Mouse (Mus musculus): ENCODE measurements at regions not wholly inside any gene's neighbourhood (a gene's known extent, or its start where the extent isn't known, plus 50 kb on each side); places are given as distances from the start of the nearest gene placed in this dataset.

DNA sequence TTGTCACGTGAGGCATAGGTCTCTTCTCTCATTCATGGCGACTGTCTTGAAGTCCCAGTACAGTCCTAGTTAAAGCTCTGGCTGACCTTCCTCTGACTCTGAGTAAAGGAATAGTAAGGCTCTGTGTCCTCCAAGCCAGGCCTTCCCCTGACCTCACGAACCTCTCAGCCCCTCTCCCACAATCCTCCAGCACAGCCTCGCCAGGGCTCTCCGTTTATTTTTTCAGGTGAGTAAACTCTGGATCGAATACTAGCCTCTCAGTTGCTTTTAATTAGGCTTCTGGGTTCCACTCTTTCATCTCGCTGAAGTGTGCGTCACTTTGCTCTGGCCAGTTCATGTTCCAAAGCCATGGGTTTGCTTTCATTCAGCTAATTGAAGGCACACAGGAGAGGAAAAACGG, 133.8 kb downstream of the Mylk4 start:
- in situ Hi-C loops (cut with MboI, MseI) = no loop called here

DNA sequence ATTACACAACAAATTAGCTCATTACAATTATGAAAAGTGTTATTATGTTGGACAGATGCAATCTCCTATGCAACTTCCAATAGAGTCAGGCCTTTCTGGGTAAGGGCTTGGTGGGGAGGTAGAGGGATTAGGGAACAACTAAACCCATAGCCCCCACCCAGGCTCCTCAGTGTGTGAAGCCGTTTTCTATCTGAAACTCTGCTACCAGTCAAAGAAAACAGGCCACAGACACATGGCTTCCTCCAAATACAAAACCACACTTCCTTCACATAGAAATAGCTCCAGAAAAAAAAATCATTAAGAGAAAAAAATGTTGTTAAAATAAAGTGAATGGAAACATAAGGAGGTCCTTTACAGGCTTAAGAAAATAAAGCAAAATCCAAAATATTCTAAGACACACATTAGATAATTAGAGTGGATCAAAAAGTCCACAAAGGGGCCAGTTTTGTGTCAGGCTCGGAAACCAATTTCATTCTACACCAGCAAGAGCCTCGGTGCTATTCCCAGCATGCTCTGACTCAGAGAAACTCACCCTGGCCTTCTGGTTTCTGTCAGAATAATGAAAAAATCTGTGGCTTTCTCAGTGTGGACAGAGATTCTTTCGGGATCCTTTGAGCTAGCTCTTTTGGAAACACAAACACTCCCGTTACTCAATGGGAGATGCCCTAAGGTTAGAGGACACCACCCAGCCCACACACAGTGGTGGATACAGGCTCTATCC, 140.6 kb downstream of the Mylk4 start:
- in situ Hi-C loops (cut with MboI, MseI) = no loop called here

DNA sequence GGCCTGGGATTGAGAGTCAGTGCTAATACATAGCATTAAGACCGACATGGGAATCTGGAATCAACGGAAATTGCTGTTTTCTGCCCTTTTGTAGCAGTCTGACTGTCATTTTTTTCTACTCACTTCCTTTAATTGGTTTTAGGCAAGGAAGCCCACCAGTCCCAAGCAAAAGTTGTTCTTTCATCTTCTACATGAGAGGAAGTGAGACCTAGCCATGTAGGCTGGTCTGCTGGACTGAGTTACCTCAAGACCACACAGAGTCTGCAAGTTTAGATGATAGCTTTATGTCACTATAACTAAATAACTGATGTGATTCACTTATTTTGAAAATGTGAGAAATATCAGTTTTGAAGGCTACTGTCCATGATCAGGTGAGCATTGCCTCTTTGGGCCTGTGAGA, 142.8 kb downstream of the Mylk4 start:
- in situ Hi-C loops (cut with MboI, MseI) = no loop called here

DNA sequence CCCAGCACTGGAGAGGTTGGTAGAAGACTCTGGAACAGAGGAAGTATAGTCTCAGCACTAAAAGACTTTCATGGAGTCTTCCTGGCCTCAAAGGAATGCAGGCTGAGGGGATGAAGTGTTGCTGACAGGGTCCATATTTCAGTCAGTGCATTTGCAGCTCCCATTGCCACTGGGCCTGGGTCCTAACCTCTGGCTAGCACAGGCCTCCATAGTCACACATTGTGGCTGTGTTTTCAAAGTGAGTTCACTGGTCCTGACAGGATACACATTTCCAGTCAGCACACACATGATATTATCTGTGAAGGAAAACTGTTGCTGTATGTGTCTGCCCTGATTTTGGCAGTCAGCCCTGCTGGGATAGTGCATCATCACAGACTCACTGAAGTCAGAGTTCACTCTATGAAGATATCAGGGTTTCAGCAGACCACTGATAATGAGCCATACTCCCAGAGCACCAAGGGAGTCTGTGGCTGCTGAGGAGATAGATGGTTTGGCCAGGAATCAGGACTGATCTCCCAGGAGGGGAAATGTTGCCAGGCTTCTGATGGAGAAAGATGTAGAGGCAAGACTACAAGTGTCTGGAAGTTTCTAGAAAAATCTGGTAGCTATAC, 153.5 kb downstream of the Mylk4 start:
- in situ Hi-C loops (cut with MboI, MseI) = no loop called here

DNA sequence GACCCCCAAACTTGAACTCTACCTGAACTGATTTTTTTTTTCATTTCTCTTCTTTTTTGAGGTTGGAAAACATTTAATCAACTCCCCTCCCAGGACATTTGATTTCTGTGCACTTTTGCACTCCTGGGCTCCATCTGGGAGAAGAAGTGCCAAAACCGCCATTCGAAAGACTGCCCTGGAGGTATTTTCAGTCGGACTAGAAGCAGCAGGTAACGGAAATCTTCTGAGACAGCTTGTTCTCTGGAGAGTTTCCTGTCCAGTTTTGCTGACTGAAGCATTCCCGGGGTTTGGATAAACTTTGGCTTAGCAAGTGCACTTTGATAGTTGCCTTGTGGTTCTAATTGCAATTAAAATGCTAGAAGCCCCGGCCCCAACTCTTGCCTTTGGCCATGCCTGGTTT, 169.8 kb downstream of the Mylk4 start:
- in situ Hi-C loops (cut with MboI, MseI) = no loop called here

DNA sequence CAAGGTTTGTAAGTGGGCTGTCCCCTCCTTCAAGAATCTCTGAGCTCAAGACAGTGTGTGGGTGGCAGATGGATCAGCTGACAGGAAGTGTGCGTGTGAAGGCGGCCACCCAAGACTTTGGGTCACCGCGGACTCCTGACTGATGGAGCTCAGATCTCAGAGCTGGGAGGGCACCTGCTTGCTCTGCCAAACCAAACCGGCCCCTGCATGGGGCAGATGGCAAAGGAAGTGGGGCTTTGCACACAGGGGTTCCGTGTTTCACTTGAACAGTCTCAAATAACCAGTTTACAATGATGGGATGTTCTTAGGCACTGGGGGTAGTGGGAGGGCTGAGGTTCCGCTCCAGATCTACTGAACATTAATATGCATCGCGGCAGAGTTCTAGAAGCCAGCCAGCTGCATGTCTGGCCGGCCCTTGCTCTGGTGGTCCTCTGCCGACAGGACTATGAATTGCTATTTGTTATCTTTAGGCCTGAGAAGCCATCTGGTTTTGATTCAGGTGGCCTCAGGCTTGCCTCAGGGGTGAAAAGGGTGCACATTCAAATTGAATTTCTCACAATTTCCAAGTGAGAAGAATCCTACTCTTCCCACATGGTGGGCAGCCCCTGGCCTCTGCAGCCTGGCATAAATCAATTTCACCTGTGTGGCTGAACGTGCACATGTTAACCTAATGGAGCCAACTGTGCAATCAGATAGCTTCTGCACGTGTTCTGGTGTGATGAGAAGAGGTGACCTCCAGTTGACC, 172.0 kb downstream of the Mylk4 start:
- in situ Hi-C loops (cut with MboI, MseI) = no loop called here

DNA sequence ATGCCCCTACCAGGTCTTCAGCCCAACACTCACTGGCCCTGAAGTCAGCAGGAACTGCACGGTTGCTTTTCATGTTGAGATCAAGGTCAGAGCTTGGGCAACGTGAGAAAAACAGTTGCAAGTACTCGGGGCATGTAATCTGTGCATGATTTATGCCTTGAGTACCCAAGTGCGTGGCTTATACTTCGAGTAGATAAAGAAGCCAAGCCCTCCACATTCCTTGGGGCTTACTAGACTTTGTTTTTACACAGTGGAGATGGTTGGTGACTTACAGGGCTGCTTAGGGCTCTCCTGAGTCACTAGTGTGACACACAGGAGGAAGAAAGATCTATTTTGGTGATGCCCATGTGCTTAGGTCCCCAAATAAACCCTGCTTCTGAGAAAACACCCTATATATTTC, 172.8 kb downstream of the Mylk4 start:
- in situ Hi-C loops (cut with MboI, MseI) = no loop called here

DNA sequence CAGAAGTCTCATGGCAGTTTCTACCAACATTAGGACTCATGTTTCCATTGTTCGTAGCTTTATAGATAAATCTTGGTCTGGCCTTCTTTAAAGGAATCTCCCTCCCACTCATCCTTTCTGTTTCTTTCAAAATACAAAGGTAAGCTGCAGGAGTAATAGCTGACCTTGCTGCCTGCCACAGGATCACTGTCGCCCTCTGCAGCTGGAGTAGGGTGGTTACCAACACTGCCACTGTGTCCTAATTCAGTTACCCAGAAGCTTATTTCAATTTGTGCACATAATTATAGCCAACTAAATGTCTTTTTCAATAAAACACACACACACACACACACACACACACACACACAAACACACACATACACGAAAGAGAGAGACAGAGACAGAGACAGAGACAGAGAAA, 175.3 kb downstream of the Mylk4 start:
- in situ Hi-C loops (cut with MboI, MseI) = no loop called here

DNA sequence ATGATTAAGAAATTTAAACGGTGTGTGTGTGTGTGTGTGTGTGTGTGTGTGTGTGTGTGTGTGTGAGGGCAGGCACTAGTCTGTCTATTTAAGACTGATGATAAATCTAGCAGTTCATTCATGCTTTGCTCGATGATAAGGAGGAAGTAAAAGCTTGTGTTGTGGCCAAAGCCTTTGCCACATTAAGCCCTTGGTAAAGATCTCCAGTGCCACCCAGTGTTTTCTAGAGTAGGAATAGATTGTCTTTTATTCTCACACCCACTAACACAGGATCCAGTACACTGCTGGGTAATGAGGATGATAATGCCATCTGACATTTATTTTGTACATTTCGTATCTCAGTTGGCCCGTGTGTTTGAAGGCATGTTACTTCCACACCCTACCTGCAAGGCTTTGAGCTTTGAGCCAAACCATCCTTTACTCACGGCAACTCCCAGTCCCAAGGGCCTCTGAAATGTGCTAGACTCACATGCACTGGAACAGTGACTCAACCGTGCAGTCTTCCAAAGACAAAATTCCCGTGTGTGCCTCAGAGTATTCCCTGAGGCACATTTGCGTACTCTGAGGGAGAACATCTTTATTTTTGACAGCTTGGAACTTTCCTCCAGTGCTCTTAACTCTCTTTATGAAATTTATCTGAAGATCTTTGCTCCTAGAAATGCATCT, 179.7 kb downstream of the Mylk4 start:
- in situ Hi-C loops (cut with MboI, MseI) = no loop called here

DNA sequence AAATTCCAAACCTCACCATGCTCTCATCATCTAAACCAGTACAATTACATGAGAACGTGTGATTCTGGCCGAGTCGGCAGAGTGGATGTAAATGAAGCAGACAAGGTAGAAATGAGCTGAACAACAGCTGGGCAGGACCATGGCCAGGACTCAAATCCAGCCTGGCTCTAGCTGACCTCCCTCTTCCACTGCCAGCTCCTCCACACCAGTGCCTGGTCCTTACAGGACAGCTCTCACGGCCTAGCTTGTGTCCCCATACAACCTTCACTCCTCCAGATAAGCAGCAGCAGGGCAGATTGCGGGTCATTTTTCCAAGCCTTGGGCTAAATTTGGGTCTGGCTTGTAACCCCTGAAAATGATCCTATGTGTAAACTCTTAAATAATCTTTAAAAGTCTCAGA, 182.4 kb downstream of the Mylk4 start:
- in situ Hi-C loops (cut with MboI, MseI) = no loop called here

DNA sequence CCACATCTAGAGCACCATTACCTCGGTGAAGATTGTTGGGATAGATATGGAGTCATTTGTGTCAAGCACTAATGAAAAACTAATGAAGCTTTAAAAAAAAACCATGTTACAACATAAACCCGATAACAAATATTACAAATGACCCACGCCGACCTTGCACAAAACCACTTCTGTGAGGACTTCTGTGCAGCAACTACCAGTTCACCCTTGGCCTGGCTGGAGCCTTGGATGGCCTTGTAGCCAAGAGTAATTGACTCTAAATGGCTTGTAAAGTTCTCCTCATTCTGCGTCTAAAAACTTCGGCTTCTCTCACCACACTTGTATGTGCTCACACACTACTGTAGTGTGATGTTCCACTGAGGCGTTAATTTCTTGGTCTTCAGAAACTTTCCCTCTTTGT, 190.1 kb downstream of the Mylk4 start:
- in situ Hi-C loops (cut with MboI, MseI) = no loop called here

DNA sequence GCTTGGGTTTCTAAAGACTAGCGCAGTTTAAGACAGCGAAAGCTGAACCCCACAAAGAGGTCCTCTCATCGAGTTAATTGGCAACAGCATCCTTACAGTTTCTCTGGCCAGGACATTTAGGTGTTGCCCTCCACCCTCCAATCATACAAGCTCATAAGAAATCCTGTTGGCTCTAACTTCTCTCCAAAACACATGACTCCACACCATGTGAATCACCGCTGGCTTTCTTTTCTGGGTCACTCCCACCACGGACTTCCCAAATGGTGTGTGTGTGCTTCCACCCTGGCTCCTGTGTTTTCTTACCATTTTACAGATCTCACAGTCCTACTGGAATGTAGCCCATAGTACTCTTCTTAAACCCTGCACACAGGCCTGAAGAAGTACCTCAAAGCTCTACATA, 190.6 kb downstream of the Mylk4 start:
- in situ Hi-C loops (cut with MboI, MseI) = no loop called here

DNA sequence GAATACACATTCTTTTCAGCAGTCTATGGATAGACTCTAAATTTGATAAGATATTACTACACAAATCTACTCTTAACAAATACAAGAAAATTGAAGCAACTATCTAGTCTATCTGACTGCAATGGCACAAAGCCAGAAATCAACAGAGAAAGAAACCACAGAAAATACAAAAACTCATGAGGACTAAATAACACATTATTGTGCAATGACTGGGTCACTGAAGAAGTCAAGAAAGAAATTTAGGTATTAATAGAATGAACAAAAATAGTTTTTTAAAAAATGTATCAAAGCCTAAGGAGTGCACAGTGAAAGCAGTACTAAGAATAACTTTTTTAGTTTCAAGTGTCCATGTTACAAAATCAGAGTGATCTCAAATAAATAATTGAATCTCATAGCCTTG, 202.2 kb downstream of the Mylk4 start:
- in situ Hi-C loops (cut with MboI, MseI) = no loop called here

DNA sequence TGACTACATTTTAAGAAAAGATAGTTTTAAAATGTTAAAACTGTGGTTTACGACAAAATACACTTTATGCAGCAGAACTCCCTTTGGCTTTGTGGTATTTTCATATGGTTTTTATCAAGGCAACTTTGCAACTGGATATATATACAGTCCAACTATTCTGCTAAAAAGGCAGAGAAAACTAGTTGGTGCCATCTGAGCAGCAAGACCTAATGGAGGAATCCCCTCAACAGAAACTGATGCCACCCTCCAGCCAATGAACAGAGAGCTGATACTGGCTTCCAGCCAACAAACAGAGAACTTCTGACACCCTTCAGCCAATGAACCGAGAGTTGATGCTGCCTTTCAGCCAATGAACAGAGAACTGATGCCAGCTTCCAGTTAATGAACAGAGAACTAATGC, 215.9 kb downstream of the Mylk4 start:
- in situ Hi-C loops (cut with MboI, MseI) = no loop called here

DNA sequence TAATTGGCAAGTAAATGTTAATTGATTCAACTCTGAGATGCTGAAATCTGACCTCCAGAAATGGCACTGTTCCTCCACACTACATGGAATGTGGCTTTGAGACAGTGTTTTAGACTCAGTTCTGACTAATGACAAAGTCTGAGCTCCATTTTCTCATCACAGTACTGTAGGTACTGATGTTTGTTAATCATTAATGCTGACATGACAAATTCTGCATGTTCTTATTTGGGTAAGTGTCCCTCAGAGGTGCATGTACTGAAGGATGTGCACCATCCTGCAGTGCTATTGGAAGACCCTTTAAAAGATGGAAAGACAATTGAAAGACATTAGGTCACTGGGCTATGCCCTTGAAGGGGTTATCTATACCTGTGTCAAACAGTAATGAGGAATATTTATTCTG, 222.1 kb upstream of the Gmds start:
- in situ Hi-C loops (cut with MboI, MseI) = no loop called here

DNA sequence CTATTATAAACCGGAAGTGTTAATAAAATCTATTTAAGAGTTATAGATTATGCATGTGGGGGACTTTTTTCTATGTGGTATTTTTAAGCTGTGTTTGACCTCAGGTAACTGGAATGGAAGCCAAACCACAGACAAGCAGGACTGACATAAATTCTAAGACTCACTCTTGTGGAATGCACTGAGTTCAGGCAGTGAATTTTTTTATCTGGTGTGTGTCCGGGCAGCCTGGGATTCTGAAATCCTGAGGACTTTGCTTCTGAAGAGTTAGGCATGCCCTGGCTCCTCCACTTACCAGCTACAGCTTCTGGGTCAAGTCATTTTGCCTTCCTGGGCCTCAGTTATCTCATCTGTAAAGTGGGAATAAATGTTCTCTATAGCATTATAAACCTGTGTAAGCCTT, 217.9 kb upstream of the Gmds start:
- in situ Hi-C loops (cut with MboI, MseI) = no loop called here

DNA sequence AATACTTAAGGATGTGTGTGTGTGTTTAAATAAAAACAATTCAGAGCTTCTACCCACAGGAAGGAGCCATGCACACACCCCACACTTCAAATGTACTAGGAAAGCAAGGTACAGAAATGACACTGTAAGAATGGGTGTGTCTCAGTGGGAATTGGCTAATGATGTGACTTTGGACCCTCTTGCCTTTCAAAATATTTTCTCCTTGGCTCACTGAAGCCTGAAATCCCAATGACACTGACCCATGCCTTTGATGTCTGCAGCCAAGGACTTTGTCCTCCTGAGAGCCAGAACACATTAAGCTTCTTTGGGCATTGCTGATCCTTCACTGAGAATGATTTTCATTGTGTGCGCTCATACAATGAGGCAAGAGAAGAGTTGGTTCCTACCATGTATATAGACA, 216.5 kb upstream of the Gmds start:
- in situ Hi-C loops (cut with MboI, MseI) = no loop called here

DNA sequence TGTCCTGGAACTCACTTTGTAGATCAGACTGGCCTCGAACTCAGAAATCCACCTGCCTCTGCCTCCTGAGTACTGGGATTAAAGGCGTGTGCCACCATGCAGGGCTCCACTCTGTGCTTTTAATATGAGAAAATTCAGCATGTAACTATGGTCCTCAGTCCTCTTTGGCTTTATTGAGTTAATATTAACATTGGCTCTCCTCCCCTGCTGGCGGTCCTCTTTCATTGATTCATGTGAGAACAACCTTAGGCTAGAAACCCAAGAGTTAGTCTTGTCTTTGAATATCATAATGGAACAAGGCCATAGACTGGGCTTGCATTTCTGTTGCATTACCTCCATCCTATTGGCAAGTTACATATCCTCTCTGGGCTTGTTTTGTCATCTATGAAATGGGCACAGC, 216.1 kb upstream of the Gmds start:
- in situ Hi-C loops (cut with MboI, MseI) = no loop called here

DNA sequence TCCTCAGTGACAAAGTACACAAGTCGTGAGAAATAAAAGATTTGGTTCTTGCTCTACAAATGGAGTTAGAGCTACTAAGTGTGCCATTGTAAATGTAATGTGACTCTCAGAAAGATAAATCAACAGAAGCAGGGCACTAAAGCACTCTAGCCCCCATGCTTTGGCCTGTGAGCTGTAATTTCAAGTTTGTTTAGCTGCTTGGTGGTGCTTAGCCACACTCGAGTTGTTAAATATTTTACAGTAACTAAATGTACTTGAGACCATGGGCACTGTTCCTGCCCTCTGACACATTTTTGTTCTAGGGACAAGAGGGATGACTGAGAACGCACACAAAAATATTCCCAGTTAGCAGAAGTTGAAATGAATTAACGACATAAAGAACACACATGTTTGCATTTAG, 214.6 kb upstream of the Gmds start:
- in situ Hi-C loops (cut with MboI, MseI) = no loop called here

DNA sequence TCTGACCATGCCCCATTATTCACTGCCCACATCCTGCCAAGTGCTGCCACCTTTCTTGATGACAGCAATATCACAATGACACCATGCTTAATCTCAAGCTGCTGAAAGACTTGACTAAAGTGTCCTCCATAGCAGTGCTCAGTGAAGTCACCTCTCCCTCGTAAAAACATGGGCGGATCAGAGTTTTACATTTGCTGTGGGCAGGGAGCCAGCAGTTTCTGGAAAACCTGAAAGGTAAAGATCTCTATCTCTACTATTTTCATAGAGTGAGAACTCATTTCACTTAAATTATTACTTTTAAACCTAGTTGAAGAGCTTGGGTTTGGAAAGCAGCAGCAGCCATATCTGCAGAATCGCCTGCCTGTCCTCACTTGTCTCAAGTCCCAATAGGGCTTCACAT, 211.6 kb upstream of the Gmds start:
- in situ Hi-C loops (cut with MboI, MseI) = no loop called here

DNA sequence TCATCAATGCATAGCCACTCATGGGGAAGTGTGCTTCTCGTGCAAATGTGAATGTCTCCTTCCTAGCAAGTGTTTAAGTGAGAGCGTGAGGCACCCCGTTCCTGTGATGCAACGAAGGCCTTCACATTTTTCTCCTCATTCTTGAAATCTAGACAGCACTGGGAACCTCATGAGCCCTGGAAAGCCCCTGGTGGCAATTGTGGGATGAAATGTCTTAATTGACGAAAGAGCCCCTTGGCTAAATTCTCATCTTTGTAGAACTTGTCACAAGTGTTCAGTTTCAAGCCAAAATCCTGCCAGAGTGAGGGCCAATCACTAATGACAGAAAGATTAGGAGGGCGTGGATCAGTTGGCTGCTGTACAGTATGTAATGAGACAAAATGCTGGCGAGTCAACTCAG, 208.6 kb upstream of the Gmds start:
- in situ Hi-C loops (cut with MboI, MseI) = no loop called here

DNA sequence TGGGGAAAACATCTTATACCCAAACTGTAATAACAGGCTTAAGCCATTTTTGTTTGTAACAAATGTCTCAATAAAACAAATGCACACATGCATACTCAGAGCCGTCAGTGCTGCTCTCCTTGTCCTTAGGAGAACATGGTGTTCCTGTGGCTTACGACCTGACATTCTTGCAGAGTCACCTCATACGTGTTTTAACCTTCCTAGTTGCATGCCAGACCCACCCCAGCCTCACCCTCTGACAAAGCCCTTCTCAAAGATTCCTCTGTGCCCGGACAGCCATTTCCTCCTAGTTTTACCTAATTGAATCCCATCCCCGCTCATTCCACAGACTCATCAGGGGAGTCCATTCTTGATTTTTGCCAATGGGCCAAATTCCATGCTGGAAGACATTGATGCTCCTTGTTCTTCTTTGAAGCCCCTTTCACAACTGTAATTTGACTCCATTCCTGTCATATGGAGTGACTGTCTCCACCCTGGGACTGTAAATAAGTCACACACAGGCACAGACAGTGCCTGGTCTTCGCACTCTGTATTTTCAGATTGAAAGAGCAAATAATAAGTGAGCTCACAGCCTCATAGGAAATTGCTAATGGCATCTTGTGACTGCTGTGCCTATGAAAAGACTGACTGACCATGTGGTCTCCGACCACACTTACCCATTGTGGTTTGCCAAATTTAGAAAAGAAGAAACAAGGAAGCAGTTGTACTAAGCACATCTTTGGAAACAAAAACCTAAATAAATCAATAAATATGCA, 206.6 kb upstream of the Gmds start:
- in situ Hi-C loops (cut with MboI, MseI) = no loop called here
